19 mouse cellular contexts compared by ENCODE assay signal in genomic region chr16:87484367-87484766, GRCm38 (mm10). TPM values are rescaled to one million over a fixed set of nuclear protein-coding genes. Genes with fewer than 3 reads are reported as not detected.
A peak's percentile ranks its signal among the peaks of the same experiment; 100 is the strongest.
DNase-seq lines count a peak whose midpoint lies in the region; ATAC-seq and TF ChIP-seq lines count a peak whose summit lies in the region.
"Had no signal": no experiment of that assay in that cellular context is flagged by ENCODE, and none has a peak within 500 bp of the region (broad histone marks: within the 10 kb centered on the region; RNA-seq: fewer than 3 reads in every experiment).

No protein-coding gene starts in this region.

- no peak overlapping the region for H3K4me2 ChIP-seq in forebrain, postnatal 0 days (ENCODE audit: low read depth)
- H3K4me2 ChIP-seq in forebrain, embryonic 12.5 days = no peak overlapping the region
- no peak overlapping the region for H3K4me2 ChIP-seq in liver, embryonic 11.5 days
- H3K4me2 ChIP-seq in liver, postnatal 0 days (ENCODE audit: low read depth, low read length) = no peak overlapping the region
- H3K4me2 ChIP-seq: embryonic facial prominence, embryonic 12.5 days; forebrain, embryonic 13.5 days; heart, embryonic 15.5 days; hindbrain, embryonic 13.5 days had no signal

- H3K4me3 ChIP-seq in forebrain, postnatal 0 days (ENCODE audit: low read depth, low read length) = no peak overlapping the region
- H3K4me3 ChIP-seq in forebrain, embryonic 12.5 days (replicated peaks) = no peak overlapping the region
- H3K4me3 ChIP-seq in liver, embryonic 11.5 days (ENCODE audit: low read depth, low read length) = no peak overlapping the region
- H3K4me3 ChIP-seq in liver, postnatal 0 days (ENCODE audit: low read depth, low read length) = no peak overlapping the region
- H3K4me3 ChIP-seq: embryonic facial prominence, embryonic 12.5 days; forebrain, embryonic 13.5 days; heart, embryonic 10.5 days; heart, embryonic 15.5 days; hindbrain, embryonic 13.5 days had no signal

- no peaks in the 10 kb centered on the region for H3K4me1 ChIP-seq in forebrain, postnatal 0 days (ENCODE audit: insufficient read depth)
- no peaks in the 10 kb centered on the region for H3K4me1 ChIP-seq in forebrain, embryonic 12.5 days
- no peaks in the 10 kb centered on the region for H3K4me1 ChIP-seq in liver, embryonic 11.5 days (replicated peaks; ENCODE audit: control insufficient read depth, insufficient read depth, low read length)
- H3K4me1 ChIP-seq in liver, postnatal 0 days (ENCODE audit: insufficient read depth) = no peaks in the 10 kb centered on the region
- H3K4me1 ChIP-seq: embryonic facial prominence, embryonic 12.5 days; forebrain, embryonic 13.5 days; heart, embryonic 10.5 days; heart, embryonic 15.5 days; hindbrain, embryonic 13.5 days had no signal

- H3K9me3 ChIP-seq in forebrain, postnatal 0 days (ENCODE audit: low read length) = no peaks in the 10 kb centered on the region
- no peaks in the 10 kb centered on the region for H3K9me3 ChIP-seq in forebrain, embryonic 12.5 days
- H3K9me3 ChIP-seq in liver, embryonic 11.5 days (ENCODE audit: control insufficient read depth, low read length) = no peaks in the 10 kb centered on the region
- H3K9me3 ChIP-seq in liver, postnatal 0 days (ENCODE audit: low read length) = no peaks in the 10 kb centered on the region
- H3K9me3 ChIP-seq: embryonic facial prominence, embryonic 12.5 days; forebrain, embryonic 13.5 days; heart, embryonic 10.5 days; heart, embryonic 15.5 days; hindbrain, embryonic 13.5 days had no signal

- no peak overlapping the region for H3K9ac ChIP-seq in forebrain, postnatal 0 days
- H3K9ac ChIP-seq in forebrain, embryonic 12.5 days = no peak overlapping the region
- H3K9ac ChIP-seq in liver, embryonic 11.5 days (ENCODE audit: low read depth, low read length) = no peak overlapping the region
- no peak overlapping the region for H3K9ac ChIP-seq in liver, postnatal 0 days (replicated peaks)
- H3K9ac ChIP-seq: embryonic facial prominence, embryonic 12.5 days; forebrain, embryonic 13.5 days; heart, embryonic 15.5 days; hindbrain, embryonic 13.5 days had no signal

- 95% methylated on average over 5 of the region's 5 CpGs for WGBS in forebrain, postnatal 0 days
- 95% methylated on average over 5 of the region's 5 CpGs for WGBS in forebrain, embryonic 12.5 days
- 79% methylated on average over 5 of the region's 5 CpGs for WGBS in liver, embryonic 11.5 days
- 93% methylated on average over 5 of the region's 5 CpGs for WGBS in liver, postnatal 0 days (ENCODE audit: insufficient replicate concordance)

- TF ChIP-seq EP300 in liver, postnatal 0 days (IDR thresholded peaks at IDR 0.05; ENCODE audit: low read depth) = no peak

- H3K27me3 ChIP-seq in forebrain, postnatal 0 days (ENCODE audit: insufficient read depth, low read length) = no peaks in the 10 kb centered on the region
- no peaks in the 10 kb centered on the region for H3K27me3 ChIP-seq in forebrain, embryonic 12.5 days
- no peaks in the 10 kb centered on the region for H3K27me3 ChIP-seq in liver, embryonic 11.5 days (replicated peaks; ENCODE audit: control insufficient read depth, insufficient read depth, low read length)
- H3K27me3 ChIP-seq in liver, postnatal 0 days (ENCODE audit: insufficient read depth, low read length) = no peaks in the 10 kb centered on the region
- H3K27me3 ChIP-seq: embryonic facial prominence, embryonic 12.5 days; forebrain, embryonic 13.5 days; heart, embryonic 15.5 days; hindbrain, embryonic 13.5 days had no signal

- H3K36me3 ChIP-seq in forebrain, postnatal 0 days (ENCODE audit: insufficient read depth) = peaks cover 79% of the 10 kb centered on the region
- peaks cover 80% of the 10 kb centered on the region for H3K36me3 ChIP-seq in forebrain, embryonic 12.5 days (replicated peaks)
- peaks cover 51% of the 10 kb centered on the region for H3K36me3 ChIP-seq in liver, embryonic 11.5 days (ENCODE audit: control insufficient read depth, insufficient read depth, low read length)
- peaks cover 80% of the 10 kb centered on the region for H3K36me3 ChIP-seq in liver, postnatal 0 days (replicated peaks; ENCODE audit: insufficient read depth, low read length)

- ATAC-seq in forebrain, postnatal 0 days = 0 out of 2 replicates have a peak, but pooled peaks have one; percentile 40
- ATAC-seq in forebrain, embryonic 12.5 days (ENCODE audit: low FRiP score) = no peak
- ATAC-seq in liver, embryonic 11.5 days (replicated peaks; ENCODE audit: low FRiP score) = 0 out of 2 replicates have a peak, but pooled peaks have one; percentile 40
- ATAC-seq in liver, postnatal 0 days = no peak
- ATAC-seq in common myeloid progenitor, adult 5-6 weeks (replicated peaks; ENCODE audit: low read depth, poor library complexity, severe bottlenecking) = 0 out of 2 replicates have a peak, but pooled peaks have one; percentile 29
- ATAC-seq: forebrain, embryonic 13.5 days; hindbrain, postnatal 0 days had no signal

- TF ChIP-seq CTCF in forebrain, postnatal 0 days (IDR thresholded peaks at IDR 0.05; ENCODE audit: low read depth) = no peak
- no peak for TF ChIP-seq CTCF in liver, postnatal 0 days (IDR thresholded peaks at IDR 0.05; ENCODE audit: low read depth)

- H3K27ac ChIP-seq in forebrain, postnatal 0 days (ENCODE audit: low read depth, low read length) = no peak overlapping the region
- H3K27ac ChIP-seq in forebrain, embryonic 12.5 days = no peak overlapping the region
- no peak overlapping the region for H3K27ac ChIP-seq in liver, embryonic 11.5 days (ENCODE audit: low read depth, low read length)
- no peak overlapping the region for H3K27ac ChIP-seq in liver, postnatal 0 days (ENCODE audit: low read depth)
- H3K27ac ChIP-seq: embryonic facial prominence, embryonic 12.5 days; forebrain, embryonic 13.5 days; heart, embryonic 10.5 days; heart, embryonic 15.5 days; hindbrain, embryonic 13.5 days; hindbrain, postnatal 0 days had no signal

- DNase-seq in forebrain, postnatal 0 days = no peak
- no peak for DNase-seq in liver, embryonic 11.5 days (ENCODE audit: low spot score)
- no peak for DNase-seq in liver, postnatal 0 days
- DNase-seq in frontal cortex, postnatal 25 days (ENCODE audit: low spot score in 2 of 2) = no peak
- DNase-seq: adrenal gland, postnatal 10 days; cerebellum, adult 11 months; cerebellum, adult 8-10 months; cerebellum, postnatal 14 days; gastrocnemius, postnatal 36 days; heart, adult 18-20 months; heart, postnatal 14 days had no signal

RNA-seq across cellular contexts. Expression of gene Cct8, which starts 11.3 kb away (rescaled TPM):
- 211 and 215 TPM in 2 replicates for total RNA-seq in forebrain, postnatal 0 days (2014; rRNA removed)
- 351 and 371 TPM in 2 replicates for polyA plus RNA-seq in forebrain, postnatal 0 days (2015; fragmentation: Nextera tagmentation; extraction: Ambion mirVana)
- polyA plus RNA-seq in forebrain, embryonic 12.5 days (2016; fragmentation: Nextera tagmentation; extraction: Ambion mirVana) = 529 and 541 TPM in 2 replicates
- 614 and 690 TPM in 2 replicates for polyA plus RNA-seq in liver, embryonic 11.5 days (2014; fragmentation: Nextera tagmentation; extraction: Ambion mirVana)
- polyA plus RNA-seq in liver, postnatal 0 days (2015; fragmentation: Nextera tagmentation; extraction: Ambion mirVana) = 169 and 170 TPM in 2 replicates
- total RNA-seq in common myeloid progenitor, adult 5-6 weeks (2017) = 907 and 916 TPM in 2 replicates

RNA-seq across cellular contexts. Expression of gene Usp16, which starts 29.9 kb away (rescaled TPM):
- total RNA-seq in forebrain, postnatal 0 days (2014; rRNA removed) = 51.9 and 66.0 TPM in 2 replicates
- polyA plus RNA-seq in forebrain, postnatal 0 days (2015; fragmentation: Nextera tagmentation; extraction: Ambion mirVana) = 42.9 and 46.2 TPM in 2 replicates
- 43.8 and 50.4 TPM in 2 replicates for polyA plus RNA-seq in forebrain, embryonic 12.5 days (2016; fragmentation: Nextera tagmentation; extraction: Ambion mirVana)
- polyA plus RNA-seq in liver, embryonic 11.5 days (2014; fragmentation: Nextera tagmentation; extraction: Ambion mirVana) = 37.4 and 42.7 TPM in 2 replicates
- 21.8 and 23.6 TPM in 2 replicates for polyA plus RNA-seq in liver, postnatal 0 days (2015; fragmentation: Nextera tagmentation; extraction: Ambion mirVana)
- total RNA-seq in common myeloid progenitor, adult 5-6 weeks (2017) = 135 and 172 TPM in 2 replicates

RNA-seq across cellular contexts. Expression of gene Rwdd2b, which starts 44.0 kb away (rescaled TPM):
- total RNA-seq in forebrain, postnatal 0 days (2014; rRNA removed) = 8.2 and 11.0 TPM in 2 replicates
- 13.7 and 18.0 TPM in 2 replicates for polyA plus RNA-seq in forebrain, postnatal 0 days (2015; fragmentation: Nextera tagmentation; extraction: Ambion mirVana)
- polyA plus RNA-seq in forebrain, embryonic 12.5 days (2016; fragmentation: Nextera tagmentation; extraction: Ambion mirVana) = 10.0 and 10.8 TPM in 2 replicates
- 12.2 and 12.6 TPM in 2 replicates for polyA plus RNA-seq in liver, embryonic 11.5 days (2014; fragmentation: Nextera tagmentation; extraction: Ambion mirVana)
- 4.6 and 5.2 TPM in 2 replicates for polyA plus RNA-seq in liver, postnatal 0 days (2015; fragmentation: Nextera tagmentation; extraction: Ambion mirVana)
- 12.3 and 16.1 TPM in 2 replicates for total RNA-seq in common myeloid progenitor, adult 5-6 weeks (2017)

RNA-seq across cellular contexts. Expression of gene Ltn1, which starts 52.0 kb away (rescaled TPM):
- 17.5 and 22.1 TPM in 2 replicates for total RNA-seq in forebrain, postnatal 0 days (2014; rRNA removed)
- 13.0 and 19.1 TPM in 2 replicates for polyA plus RNA-seq in forebrain, postnatal 0 days (2015; fragmentation: Nextera tagmentation; extraction: Ambion mirVana)
- 35.8 and 38.5 TPM in 2 replicates for polyA plus RNA-seq in forebrain, embryonic 12.5 days (2016; fragmentation: Nextera tagmentation; extraction: Ambion mirVana)
- 26.3 and 30.3 TPM in 2 replicates for polyA plus RNA-seq in liver, embryonic 11.5 days (2014; fragmentation: Nextera tagmentation; extraction: Ambion mirVana)
- 5.2 and 6.9 TPM in 2 replicates for polyA plus RNA-seq in liver, postnatal 0 days (2015; fragmentation: Nextera tagmentation; extraction: Ambion mirVana)
- total RNA-seq in common myeloid progenitor, adult 5-6 weeks (2017) = 30.5 and 38.3 TPM in 2 replicates

Comparison
In these comparisons a context has a peak if more than half of its experiments do, and no peak if none do; other contexts are left out.
1. ATAC-seq: peak in forebrain, postnatal 0 days (single experiment), liver, embryonic 11.5 days (single experiment) and common myeloid progenitor, adult 5-6 weeks (single experiment); none in forebrain, embryonic 12.5 days (single experiment) and liver, postnatal 0 days (single experiment).